Mouse (Mus musculus): ENCODE measurements around the gene Per2.

Gene Per2

GRCm38 (mm10) chr1:91381091-91381471 is 78.0 kb downstream of the Per2 start:
- DNase-seq (ENCODE audit: inconsistent ontology term), result no peak

- peak; percentile 48 for DNase-seq (ENCODE audit: inconsistent ontology term)
Observed at GRCm38 (mm10) chr1:91380453-91381090, 78.6 kb downstream of the Per2 start.

GRCm38 (mm10) chr1:91373414-91373835 is 85.7 kb downstream of the Per2 start:
- DNase-seq (ENCODE audit: inconsistent ontology term), result no peak

- no peak for DNase-seq (ENCODE audit: inconsistent ontology term)
Observed at GRCm38 (mm10) chr1:91370055-91370454, 89.1 kb downstream of the Per2 start.

- DNase-seq (ENCODE audit: inconsistent ontology term), result no peak
Observed at GRCm38 (mm10) chr1:91369408-91369807, 89.7 kb downstream of the Per2 start.

GRCm38 (mm10) chr1:91367295-91367694 is 91.8 kb downstream of the Per2 start:
- no peak for DNase-seq (ENCODE audit: inconsistent ontology term)

- DNase-seq (ENCODE audit: inconsistent ontology term), result peak; percentile 72
Observed at GRCm38 (mm10) chr1:91366215-91367108, 92.7 kb downstream of the Per2 start, which contains the start of gene Erfe. Erfe (plus strand) TSS chr1:91366430.
